Mouse (Mus musculus): Measurements from ENCODE around the gene Vcl.

- no peak for TF ChIP-seq POLR2A (IDR thresholded peaks at IDR 0.05; ENCODE audit: control insufficient read depth, extremely low read depth, insufficient read depth, low read length, poor library complexity)
- no peak for TF ChIP-seq CTCF (IDR thresholded peaks at IDR 0.05; ENCODE audit: borderline replicate concordance, control insufficient read depth, extremely low read depth, insufficient read depth, low read length, poor library complexity)
Observed at GRCm38 (mm10) chr14:20962466-20962865, 33.3 kb downstream of the Vcl start.
